Mouse (Mus musculus) CH12.LX (cell line): ENCODE results near the gene Ascl2. TPM values are rescaled to one million over a fixed set of nuclear protein-coding genes. Genes with fewer than 3 reads are reported as not detected.

Experiments used
- DNase-seq: peaks from one replicate; pipeline ENCODE4 v3.0.0-alpha.2; 2013; ENCODE audit errors: extremely low read depth
- H3K27ac ChIP-seq: 2 replicates; pipeline ENCODE4 v1.5.1; 2012; ENCODE audit warnings: low read depth, mild to moderate bottlenecking, control low read depth, moderate library complexity; ENCODE audit not compliant: insufficient read depth
- H3K27me3 ChIP-seq: replicated peaks from 2 replicates; pipeline ENCODE3; 2012; ENCODE audit warnings: inconsistent platforms
- H3K36me3 ChIP-seq, 2 experiments: replicated peaks in 1 of 2; 2 replicates each; pipeline versions ENCODE3 to v1.6.1; 2012; ENCODE audit warnings: inconsistent platforms in 1 of 2, low read length in 1 of 2, mild to moderate bottlenecking in 1 of 2, mixed read lengths in 1 of 2, moderate library complexity in 1 of 2; ENCODE audit not compliant: control insufficient read depth in 1 of 2, insufficient read depth in 1 of 2
- H3K4me1 ChIP-seq, 2 experiments: 2 replicates each; pipeline ENCODE4 v1.6.1; 2012; ENCODE audit warnings: inconsistent platforms in 1 of 2, moderate library complexity in 1 of 2; ENCODE audit not compliant: insufficient read depth in 2 of 2, control insufficient read depth in 1 of 2
- H3K4me2 ChIP-seq: 2 replicates; pipeline ENCODE4 v1.6.1; 2012; ENCODE audit warnings: low read depth, mild to moderate bottlenecking, control low read depth; ENCODE audit not compliant: poor library complexity, insufficient read depth, severe bottlenecking
- H3K4me3 ChIP-seq, 3 experiments: fragments of 150-350 bp in 1 of 3; sonication (generic) in 1 of 3; replicated peaks in 1 of 3; 2 replicates each; pipeline versions ENCODE3 to v1.5.1; 2011 to 2012; ENCODE audit warnings: low read depth in 2 of 3, low read length in 2 of 3, mild to moderate bottlenecking in 2 of 3, moderate library complexity in 2 of 3, control low read depth in 1 of 3, improper control_type of control experiment in 1 of 3, inconsistent platforms in 1 of 3, mixed read lengths in 1 of 3; ENCODE audit not compliant: poor library complexity in 1 of 3
- H3K79me2 ChIP-seq: replicated peaks from 2 replicates; pipeline ENCODE4 v1.6.1; 2012; ENCODE audit warnings: mild to moderate bottlenecking, moderate library complexity; ENCODE audit not compliant: control insufficient read depth, poor library complexity, insufficient read depth, severe bottlenecking; ENCODE audit errors: extremely low read depth
- H3K9ac ChIP-seq: 2 replicates; pipeline ENCODE4 v1.6.1; 2012; ENCODE audit warnings: low read depth, mild to moderate bottlenecking, control low read depth, moderate library complexity; ENCODE audit not compliant: insufficient read depth
- H3K9me3 ChIP-seq: replicated peaks from 2 replicates; pipeline ENCODE3; 2012; ENCODE audit warnings: low read length, inconsistent platforms, mixed read lengths
- CHD1 ChIP-seq: IDR thresholded peaks from 2 replicates; pipeline ENCODE4 v1.6.1; 2012; ENCODE audit warnings: low read depth, low read length, improper control_type of control experiment, inconsistent platforms
- CHD2 ChIP-seq: IDR thresholded peaks from 2 replicates; pipeline ENCODE4 v1.6.1; 2011; ENCODE audit warnings: low read length, improper control_type of control experiment
- CTCF ChIP-seq, 2 experiments: IDR thresholded peaks in 1 of 2; conservative IDR thresholded peaks in 1 of 2; 2 replicates each; pipeline ENCODE4 v1.5.1; 2011 to 2012; ENCODE audit warnings: low read depth in 2 of 2, low read length in 2 of 2, improper control_type of control experiment in 1 of 2, inconsistent platforms in 1 of 2, mild to moderate bottlenecking in 1 of 2, moderate library complexity in 1 of 2
- ELF1 ChIP-seq: IDR thresholded peaks from 2 replicates; pipeline ENCODE4 v1.6.1; 2014; ENCODE audit warnings: low read depth, mild to moderate bottlenecking, inconsistent platforms, low read length, improper control_type of control experiment
- EP300 ChIP-seq: IDR thresholded peaks from 2 replicates; pipeline ENCODE4 v1.6.1; 2011; ENCODE audit warnings: low read length, improper control_type of control experiment
- GABPA ChIP-seq: IDR thresholded peaks from 2 replicates; pipeline ENCODE4 v1.6.1; 2012; ENCODE audit warnings: low read depth, low read length, improper control_type of control experiment, inconsistent platforms; ENCODE audit not compliant: insufficient replicate concordance
- HCFC1 ChIP-seq: IDR thresholded peaks from 2 replicates; pipeline ENCODE4 v1.6.1; 2012; ENCODE audit warnings: low read depth, mild to moderate bottlenecking, inconsistent platforms, low read length, improper control_type of control experiment
- JUN ChIP-seq: IDR thresholded peaks from 2 replicates; pipeline ENCODE4 v1.6.1; 2011; ENCODE audit warnings: low read depth, mild to moderate bottlenecking, low read length, improper control_type of control experiment, moderate library complexity; ENCODE audit not compliant: insufficient read depth
- JUND ChIP-seq: conservative IDR thresholded peaks from 2 replicates; pipeline ENCODE4 v1.6.1; 2011; ENCODE audit warnings: low read depth, low read length, improper control_type of control experiment
- MAX ChIP-seq: IDR thresholded peaks from 2 replicates; pipeline ENCODE4 v1.6.1; 2011; ENCODE audit warnings: low read length, improper control_type of control experiment
- MAZ ChIP-seq: IDR thresholded peaks from 2 replicates; pipeline ENCODE4 v1.6.1; 2012; ENCODE audit warnings: low read depth, mild to moderate bottlenecking, inconsistent platforms, low read length, improper control_type of control experiment, moderate library complexity
- MEF2A ChIP-seq: IDR thresholded peaks from 2 replicates; pipeline ENCODE4 v1.6.1; 2014; ENCODE audit warnings: low read depth, mild to moderate bottlenecking, inconsistent platforms, low read length, improper control_type of control experiment, borderline replicate concordance
- NRF1 ChIP-seq: IDR thresholded peaks from 2 replicates; pipeline ENCODE4 v1.6.1; 2014; ENCODE audit warnings: low read depth, mild to moderate bottlenecking, inconsistent platforms, low read length, improper control_type of control experiment, moderate library complexity
- POLR2A ChIP-seq: IDR thresholded peaks from 2 replicates; pipeline ENCODE4 v1.6.1; 2011; ENCODE audit warnings: low read depth, mild to moderate bottlenecking, improper control_type of control experiment, low read length
- RAD21 ChIP-seq: IDR thresholded peaks from 2 replicates; pipeline ENCODE4 v1.6.1; 2011; ENCODE audit warnings: low read depth, mild to moderate bottlenecking, low read length, improper control_type of control experiment, moderate library complexity
- SIN3A ChIP-seq: IDR thresholded peaks from 2 replicates; pipeline ENCODE4 v1.6.1; 2012; ENCODE audit warnings: low read length, improper control_type of control experiment, inconsistent platforms
- SMC3 ChIP-seq: IDR thresholded peaks from 2 replicates; pipeline ENCODE4 v1.6.1; 2011; ENCODE audit warnings: low read depth, low read length, improper control_type of control experiment
- USF1 ChIP-seq: IDR thresholded peaks from 2 replicates; pipeline ENCODE4 v1.6.1; 2014; ENCODE audit warnings: low read depth, mild to moderate bottlenecking, inconsistent platforms, low read length, improper control_type of control experiment
- ZKSCAN1 ChIP-seq: IDR thresholded peaks from 2 replicates; pipeline ENCODE4 v1.6.1; 2012; ENCODE audit warnings: low read depth, inconsistent platforms, low read length, improper control_type of control experiment, borderline replicate concordance
- ZMIZ1 ChIP-seq: IDR thresholded peaks from 2 replicates; pipeline ENCODE4 v1.6.1; 2012; ENCODE audit warnings: low read depth, mild to moderate bottlenecking, inconsistent platforms, low read length, improper control_type of control experiment
- ZNF384 ChIP-seq: IDR thresholded peaks from 2 replicates; pipeline ENCODE4 v1.6.1; 2012; ENCODE audit warnings: low read depth, low read length, improper control_type of control experiment, inconsistent platforms
- dilution Hi-C: fragments of 300-500 bp; cut with MboI; formaldehyde crosslinking; loops from 2 replicates; pipeline ENCODE4 v1.14.3; 2020; ENCODE audit warnings: low sequenced_read_pairs; ENCODE audit not compliant: extremely low pct_unique_long_range_greater_than_20kb, extremely low pct_ligation_motif_present
- in situ Hi-C: fragments of 300-500 bp; cut with MboI; formaldehyde crosslinking; loops from 3 replicates; pipeline ENCODE4 v1.14.3; 2019; ENCODE audit warnings: low sequenced_read_pairs, low pct_ligation_motif_present, low pct_unique_long_range_greater_than_20kb, mixed read lengths
- polyA plus RNA-seq: library from polyadenylated mRNA; unstranded; fragments of >175 nt; gene quantifications from 2 replicates; pipeline ENCODE4 v1.2.1, GENCODE M21; 2012; ENCODE audit warnings: low read depth; ENCODE audit not compliant: insufficient read length
- total RNA-seq, 2 experiments: library from RNA; depleted of rRNA; stranded (reverse); fragments of 300-350 nt in 1 of 2; fragments of >200 nt in 1 of 2; gene quantifications; 2 replicates each; pipeline ENCODE4 v1.2.3; 2012 to 2014

Gene Ascl2
- total and polyA plus RNA-seq, 3 experiments = not detected

- no peaks in the 10 kb centered on the region for H3K9me3 ChIP-seq
- no peaks in the 10 kb centered on the region for H3K79me2 ChIP-seq
- H3K27me3 ChIP-seq = peaks cover 88% of the 10 kb centered on the region
- H3K4me1 ChIP-seq = no peaks in the 10 kb centered on the region
- no peak overlapping the region for H3K27ac ChIP-seq
- no peak overlapping the region for H3K4me2 ChIP-seq
- no peaks in the 10 kb centered on the region for H3K36me3 ChIP-seq
- in situ Hi-C loops = no loop called here
- DNase-seq = no peak
- dilution Hi-C loops = no loop called here
- H3K9ac ChIP-seq = no peak overlapping the region
- TF ChIP-seq MEF2A (0 out of 2 replicates have a peak, but pooled peaks have one; percentile 20), SIN3A (no peak)
- TF ChIP-seq, all 38 proteins: peak for 1
- H3K4me3 ChIP-seq = no peak overlapping the region
Measured at GRCm38 (mm10) chr7:142929516-142929915, 39.5 kb downstream of the Ascl2 start.

- Histone ChIP-seq H3K4me3 (no peak overlapping the region), H3K36me3 (no peaks in the 10 kb centered on the region), H3K4me1 (no peaks in the 10 kb centered on the region), H3K27me3 (peaks cover 87% of the 10 kb centered on the region), H3K27ac (no peak overlapping the region)
- in situ Hi-C loops = no loop called here
- TF ChIP-seq JUND = no peak
- no peak for TF ChIP-seq NRF1
- TF ChIP-seq ZNF384 = no peak
- TF ChIP-seq CTCF (conservative IDR thresholded peaks at IDR 0.05 in 1 of 2, IDR thresholded peaks at IDR 0.05 in 1 of 2; ENCODE audit: low read depth in 2 of 2, low read length in 2 of 2) = no peak
- no peak for TF ChIP-seq POLR2A
- TF ChIP-seq ZMIZ1 = no peak
- no peak for TF ChIP-seq ELF1
- no peak for TF ChIP-seq GABPA
- TF ChIP-seq RAD21 = no peak
- no peak for TF ChIP-seq HCFC1
- no peak for TF ChIP-seq MAX
- no peak for TF ChIP-seq ZKSCAN1
- TF ChIP-seq USF1 = no peak
- no peak for TF ChIP-seq EP300
- TF ChIP-seq JUN = no peak
- TF ChIP-seq CHD1 = no peak
- no peak for TF ChIP-seq SMC3
- TF ChIP-seq MAZ = no peak
- no peak for TF ChIP-seq CHD2
- TF ChIP-seq, all 38 proteins: peak for 0
- dilution Hi-C loops = no loop called here
- no peak overlapping the region for H3K4me2 ChIP-seq
- H3K9ac ChIP-seq = no peak overlapping the region
- H3K79me2 ChIP-seq = no peaks in the 10 kb centered on the region
- no peaks in the 10 kb centered on the region for H3K9me3 ChIP-seq
- no peak for DNase-seq
Measured at GRCm38 (mm10) chr7:142927293-142927692, 41.8 kb downstream of the Ascl2 start.
